Mouse (Mus musculus) cortical plate, adult 2 months (tissue): ENCODE measurements around the gene Dgke. TPM values are rescaled to one million over a fixed set of nuclear protein-coding genes. Genes with fewer than 3 reads are reported as not detected.

Experiments
- H3K27ac ChIP-seq: fragments of 200-500 bp; 2 replicates; pipeline ENCODE4 v1.5.1; 2012; ENCODE audit warnings: low read length, control low read depth, inconsistent platforms; ENCODE audit not compliant: insufficient read depth
- H3K4me1 ChIP-seq: fragments of 200-500 bp; 2 replicates; pipeline ENCODE4 v1.6.1; 2011; ENCODE audit warnings: low read length; ENCODE audit not compliant: control insufficient read depth, insufficient read depth
- H3K4me3 ChIP-seq: fragments of 200-500 bp; 2 replicates; pipeline ENCODE4 v1.5.1; 2011; ENCODE audit warnings: mild to moderate bottlenecking, low read length, control low read depth; ENCODE audit not compliant: insufficient read depth
- CTCF ChIP-seq: fragments of 200-500 bp; IDR thresholded peaks from 2 replicates; pipeline ENCODE4 v1.5.1; 2011; ENCODE audit warnings: mild to moderate bottlenecking, control low read depth, low read length; ENCODE audit not compliant: insufficient read depth; ENCODE audit errors: extremely low read depth
- POLR2A ChIP-seq: fragments of 200-500 bp; IDR thresholded peaks from 2 replicates; pipeline ENCODE4 v1.6.1; 2011; ENCODE audit warnings: mild to moderate bottlenecking, low read length, control low read depth; ENCODE audit not compliant: insufficient read depth; ENCODE audit errors: extremely low read depth
- polyA plus RNA-seq: library from polyadenylated mRNA; depleted of rRNA; stranded (reverse); fragments of >200 nt; gene quantifications from 2 replicates; pipeline ENCODE4 v1.2.3, GENCODE M21; 2012

Gene Dgke
- polyA plus RNA-seq, 1 experiment, result 35.3 TPM

DNA sequence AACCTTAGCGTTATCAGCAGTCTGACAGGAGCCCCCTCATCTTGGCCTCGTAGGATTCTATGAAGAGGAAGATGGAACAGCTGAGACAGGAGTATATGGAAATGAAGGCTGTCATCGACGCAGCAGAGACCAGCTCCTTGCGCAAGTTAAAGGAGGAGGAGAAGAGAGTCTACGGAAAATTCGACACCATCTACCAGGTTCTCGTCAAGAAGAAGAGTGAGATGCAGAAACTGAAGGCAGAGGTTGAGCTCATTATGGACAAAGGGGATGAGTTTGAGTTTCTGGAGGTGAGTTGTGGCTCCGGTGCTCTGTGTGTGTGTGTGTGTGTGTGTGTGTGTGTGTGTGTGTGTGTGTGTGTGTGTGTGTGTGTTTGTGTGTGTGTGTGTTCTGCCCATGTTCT lies 57.6 kb downstream of the Dgke start:
- Histone ChIP-seq H3K4me3 (no peak overlapping the region), H3K27ac (no peak overlapping the region), H3K4me1 (no peaks in the 10 kb centered on the region)
- TF ChIP-seq POLR2A, result no peak
- TF ChIP-seq CTCF, result no peak

DNA sequence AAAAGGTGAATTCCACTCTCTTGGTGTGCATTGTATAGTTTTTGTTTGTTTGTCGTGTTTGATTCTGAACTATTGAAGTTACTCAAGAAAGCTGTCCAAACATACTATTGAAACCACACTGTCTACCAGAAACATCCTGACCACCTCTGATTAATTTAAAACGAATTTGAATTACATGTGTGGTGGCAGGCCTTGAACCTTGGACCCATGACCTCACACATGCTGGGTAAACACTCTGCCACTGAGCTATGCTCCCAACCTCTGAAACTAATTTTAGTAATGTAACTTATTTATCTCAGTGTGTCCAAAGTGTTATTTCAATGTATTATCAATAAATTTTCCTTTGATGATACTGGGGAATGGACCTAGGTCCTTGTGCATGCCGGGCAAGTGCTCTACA lies 59.1 kb downstream of the Dgke start:
- TF ChIP-seq CTCF (no peak), POLR2A (no peak)
- Histone ChIP-seq H3K4me1 (no peaks in the 10 kb centered on the region; the same call in 1 of the 2 replicates), H3K27ac (no peak overlapping the region), H3K4me3 (no peak overlapping the region)

DNA sequence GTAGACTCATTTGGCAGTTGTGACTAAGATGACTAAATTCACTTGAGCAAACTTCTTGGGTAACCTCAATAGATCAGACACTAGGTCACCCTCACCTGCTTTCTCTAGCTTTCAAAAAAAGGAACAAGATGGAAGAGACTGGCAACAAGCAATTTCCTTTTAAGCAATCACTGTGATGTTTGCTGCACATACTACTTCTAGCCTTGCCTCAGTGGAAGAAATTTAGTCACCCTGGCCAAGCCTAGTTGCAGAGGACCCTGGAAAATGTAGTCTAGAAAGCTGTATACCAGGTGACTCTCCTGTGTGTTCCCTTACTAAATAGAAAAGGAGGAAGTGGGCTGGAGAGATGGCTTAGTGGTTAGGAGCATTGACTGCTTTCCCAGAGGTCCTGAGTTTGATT lies 60.2 kb downstream of the Dgke start:
- Histone ChIP-seq H3K27ac (no peak overlapping the region), H3K4me1 (no peaks in the 10 kb centered on the region; the same call in 1 of the 2 replicates), H3K4me3 (no peak overlapping the region)
- TF ChIP-seq POLR2A, result no peak
- no peak for TF ChIP-seq CTCF

DNA sequence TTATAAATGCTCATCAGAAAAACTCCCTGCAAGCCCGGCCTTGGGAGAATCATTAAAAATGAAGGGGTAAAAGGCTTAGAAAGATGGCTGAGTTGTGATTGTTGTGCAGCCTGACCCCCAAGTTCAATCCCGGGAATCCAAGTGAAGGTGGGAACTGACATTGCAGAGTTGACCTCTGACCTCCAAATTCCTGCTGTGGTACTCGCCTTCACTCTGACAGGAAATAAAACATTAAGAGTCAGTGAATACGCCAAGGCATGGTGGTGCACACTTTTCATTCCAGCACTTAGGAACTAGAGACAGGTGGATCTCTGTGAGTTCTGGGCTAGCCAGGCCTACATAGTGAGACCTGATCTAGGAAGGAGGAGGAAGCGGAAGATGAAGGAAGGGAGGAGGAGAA lies 61.2 kb downstream of the Dgke start:
- no peak overlapping the region for H3K4me3 ChIP-seq
- no peaks in the 10 kb centered on the region; the same call in 1 of the 2 replicates for H3K4me1 ChIP-seq
- H3K27ac ChIP-seq, result no peak overlapping the region
- TF ChIP-seq CTCF (no peak), POLR2A (no peak)

DNA sequence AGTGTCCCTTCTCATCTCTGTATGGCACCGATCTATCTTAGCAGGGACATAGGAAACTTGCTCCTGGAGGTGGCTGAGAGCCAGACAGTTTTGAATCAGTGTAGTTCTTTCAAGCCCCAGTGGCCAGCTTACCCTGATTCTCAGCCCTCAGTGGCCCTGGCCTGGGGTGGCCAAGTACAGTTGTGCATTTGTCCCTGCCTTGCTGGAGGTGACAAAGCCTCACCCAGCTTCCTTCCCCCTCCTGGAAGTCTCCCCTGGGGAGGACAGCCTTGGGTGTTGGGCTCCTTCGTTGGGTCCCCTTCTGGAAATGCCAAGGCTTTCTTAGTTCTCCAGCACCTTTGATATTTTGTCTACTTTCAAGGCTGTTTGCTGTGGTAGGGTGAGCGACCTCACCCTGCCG lies 62.9 kb downstream of the Dgke start:
- Histone ChIP-seq H3K4me3 (no peak overlapping the region), H3K4me1 (no peaks in the 10 kb centered on the region; the same call in 1 of the 2 replicates), H3K27ac (no peak overlapping the region; the same call in 1 of the 2 replicates)
- TF ChIP-seq POLR2A, result no peak
- no peak for TF ChIP-seq CTCF

DNA sequence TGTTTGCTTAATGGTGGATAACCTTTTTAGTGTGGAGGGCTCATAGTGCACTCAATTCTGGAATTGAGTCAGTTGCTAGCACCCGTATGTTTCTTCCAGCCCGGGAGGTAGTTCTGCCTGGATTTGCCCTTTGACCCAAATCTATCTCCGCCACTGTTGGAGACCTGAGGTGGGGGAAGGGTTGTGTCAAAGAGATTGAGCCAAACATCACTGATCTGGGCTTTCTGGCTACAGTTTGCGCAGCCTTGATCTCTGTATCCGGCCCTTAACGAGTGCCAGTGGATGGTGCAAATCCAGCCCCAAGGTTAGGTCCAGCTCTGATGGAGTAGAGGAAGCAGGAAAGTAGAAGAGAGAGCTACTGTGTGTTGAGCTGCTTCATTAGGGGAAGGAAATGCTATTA lies 63.6 kb downstream of the Dgke start:
- H3K27ac ChIP-seq, result no peak overlapping the region
- TF ChIP-seq POLR2A, result no peak
- no peak for TF ChIP-seq CTCF
- no peak overlapping the region for H3K4me3 ChIP-seq
- no peaks in the 10 kb centered on the region; the same call in 1 of the 2 replicates for H3K4me1 ChIP-seq

DNA sequence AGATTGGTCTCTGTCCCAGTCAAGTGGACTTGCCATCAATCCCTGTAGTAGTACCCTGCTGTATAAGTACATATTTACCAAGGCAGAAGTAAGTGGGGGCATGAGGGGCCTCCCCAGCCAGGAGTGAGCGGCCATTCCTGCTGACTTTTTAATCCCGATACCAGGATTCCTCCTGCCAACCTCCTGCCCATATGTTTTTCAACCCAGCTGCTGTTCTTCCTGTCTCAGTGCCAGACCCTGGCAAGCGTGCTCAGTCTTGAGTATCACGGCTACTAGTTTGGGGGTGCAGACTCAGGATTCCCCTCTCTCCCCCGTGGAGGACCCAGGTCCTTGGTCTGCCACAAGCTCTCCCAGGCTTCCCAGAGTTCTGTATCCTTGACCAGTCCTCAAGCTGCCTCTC lies 64.0 kb downstream of the Dgke start:
- Histone ChIP-seq H3K27ac (no peak overlapping the region), H3K4me3 (no peak overlapping the region), H3K4me1 (no peaks in the 10 kb centered on the region; the same call in 1 of the 2 replicates)
- no peak for TF ChIP-seq POLR2A
- TF ChIP-seq CTCF, result no peak

DNA sequence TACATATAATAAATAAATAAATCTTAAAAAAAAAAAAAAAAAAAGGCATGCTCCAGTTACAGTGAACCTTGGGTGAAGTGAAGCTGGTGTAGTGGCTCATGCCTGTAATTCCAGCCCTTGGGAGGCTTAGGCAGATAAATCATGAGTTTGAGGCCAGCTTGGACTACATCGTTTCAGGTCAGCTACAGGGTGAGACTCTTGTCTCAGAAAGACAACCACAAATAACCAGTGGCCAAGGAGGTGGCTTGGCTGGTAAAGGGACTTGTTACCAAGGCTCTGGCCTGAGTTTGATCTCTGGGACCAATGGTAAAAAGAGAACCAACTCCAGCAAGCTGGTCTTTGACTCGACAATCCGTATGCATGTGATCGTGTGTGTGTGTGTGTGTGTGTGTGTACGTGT lies 64.6 kb downstream of the Dgke start:
- H3K4me3 ChIP-seq, result no peak overlapping the region
- H3K27ac ChIP-seq, result no peak overlapping the region
- no peaks in the 10 kb centered on the region; the same call in 1 of the 2 replicates for H3K4me1 ChIP-seq
- TF ChIP-seq CTCF, result no peak
- TF ChIP-seq POLR2A, result no peak

DNA sequence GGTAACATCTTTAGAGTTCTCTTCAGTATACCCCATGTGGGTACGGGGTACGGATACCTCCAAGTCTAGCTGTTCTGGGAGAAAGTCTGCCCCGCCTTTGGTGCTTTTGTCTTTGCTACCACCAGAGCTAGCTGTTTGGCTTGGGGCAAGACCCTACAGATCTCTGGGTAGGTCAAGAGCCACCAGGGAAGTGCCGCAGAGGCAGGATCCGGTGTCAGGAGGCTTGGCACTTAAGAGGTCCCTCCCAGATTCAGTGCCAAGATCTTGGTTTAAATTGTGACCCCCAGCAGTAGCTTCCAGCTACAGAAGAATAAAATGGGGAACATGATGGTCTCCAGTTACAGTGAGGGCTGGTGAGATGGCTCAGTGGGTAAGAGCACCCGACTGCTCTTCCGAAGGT lies 65.1 kb downstream of the Dgke start:
- no peak for TF ChIP-seq CTCF
- no peak for TF ChIP-seq POLR2A
- H3K4me1 ChIP-seq, result no peaks in the 10 kb centered on the region; the same call in 1 of the 2 replicates
- no peak overlapping the region for H3K27ac ChIP-seq
- no peak overlapping the region for H3K4me3 ChIP-seq

DNA sequence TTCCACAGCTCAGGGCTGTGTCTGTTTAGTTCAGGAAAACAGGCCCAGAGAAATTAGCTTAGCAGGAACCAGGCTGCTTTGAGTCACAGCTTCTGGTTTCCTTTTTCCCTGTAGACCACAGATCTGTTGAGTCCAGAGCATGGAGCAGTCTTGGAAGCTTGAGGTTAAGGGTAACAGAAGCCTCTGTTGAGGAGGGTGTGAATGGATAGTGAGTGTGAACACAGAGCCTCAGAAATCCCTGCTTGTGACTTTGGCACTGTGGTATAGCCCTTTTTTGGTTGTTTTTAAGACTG lies 66.2 kb downstream of the Dgke start:
- Histone ChIP-seq H3K27ac (no peak overlapping the region), H3K4me1 (no peaks in the 10 kb centered on the region; the same call in 1 of the 2 replicates), H3K4me3 (no peak overlapping the region; the same call in 1 of the 2 replicates)
- TF ChIP-seq CTCF (no peak), POLR2A (no peak)
